Mouse (Mus musculus) G1E (cell line): ENCODE data around the gene Rbms3. TPM values are rescaled to one million over a fixed set of nuclear protein-coding genes. Genes with fewer than 3 reads are reported as not detected.

Experiments used
- ATAC-seq: 2 replicates; pipeline ENCODE4 v1.8.0; 2016; ENCODE audit warnings: mild to moderate bottlenecking; ENCODE audit not compliant: insufficient number of reproducible peaks, poor library complexity, low FRiP score, severe bottlenecking; ENCODE audit errors: extremely low read depth
- DNase-seq: peaks from one replicate; pipeline ENCODE4 v3.0.0; 2012; ENCODE audit warnings: low spot score
- H3K27me3 ChIP-seq: 2 replicates; pipeline ENCODE4 v1.6.1; 2012; ENCODE audit warnings: mild to moderate bottlenecking, low read length, inconsistent platforms; ENCODE audit not compliant: insufficient read depth
- H3K36me3 ChIP-seq: replicated peaks from 2 replicates; pipeline ENCODE3; 2012; ENCODE audit warnings: mild to moderate bottlenecking, inconsistent platforms
- H3K4me1 ChIP-seq: 2 replicates; pipeline ENCODE4 v1.6.1; 2012; ENCODE audit warnings: low read depth, low read length, inconsistent platforms, mixed read lengths; ENCODE audit not compliant: insufficient read depth
- H3K4me3 ChIP-seq: 2 replicates; pipeline ENCODE4 v1.5.1; 2012; ENCODE audit warnings: low read depth, mild to moderate bottlenecking, inconsistent platforms, low read length, moderate library complexity, mixed read lengths
- H3K9me3 ChIP-seq: replicated peaks from 2 replicates; pipeline ENCODE4 v1.6.1; 2012; ENCODE audit warnings: inconsistent platforms
- CTCF ChIP-seq: IDR thresholded peaks from 2 replicates; pipeline ENCODE4 v1.5.1; 2012; ENCODE audit warnings: low read depth, low read length, inconsistent platforms, mixed read lengths
- GATA1 ChIP-seq: IDR thresholded peaks from 2 replicates; pipeline ENCODE4 v1.6.1; 2012; ENCODE audit warnings: borderline replicate concordance, low read length, inconsistent platforms, mixed read lengths
- GATA2 ChIP-seq: IDR thresholded peaks from 2 replicates; pipeline ENCODE4 v1.6.1; 2012; ENCODE audit warnings: low read depth, low read length, inconsistent platforms, borderline replicate concordance
- POLR2AphosphoS5 ChIP-seq: IDR thresholded peaks from 2 replicates; pipeline ENCODE4 v1.6.1; 2012; ENCODE audit warnings: low read depth, low read length, inconsistent platforms; ENCODE audit not compliant: insufficient replicate concordance
- TAL1 ChIP-seq: conservative IDR thresholded peaks from 2 replicates; pipeline ENCODE4 v1.6.1; 2012; ENCODE audit warnings: low read depth, low read length, inconsistent platforms, mixed read lengths
- polyA plus RNA-seq: library from polyadenylated mRNA; stranded (reverse); fragments of >175 nt; gene quantifications from 2 replicates; pipeline ENCODE4 v1.2.3, GENCODE M21; 2012
- total RNA-seq, 2 experiments: library from RNA; stranded (forward) in 1 of 2; stranded (reverse) in 1 of 2; fragments of 200-1000 nt in 1 of 2; fragments of >200 nt in 1 of 2; fragmentation: Nextera tagmentation in 1 of 2; gene quantifications; 2 replicates each; pipeline ENCODE4 v1.2.3; 2014 to 2017

The Rbms3 gene
- total and polyA plus RNA-seq, 3 experiments: 0.16 TPM; not detected in 2

- Histone ChIP-seq H3K4me1 (no peaks in the 10 kb centered on the region), H3K9me3 (peaks cover 54% of the 10 kb centered on the region)
- no peak for DNase-seq
Measured at GRCm38 (mm10) chr9:117084471-117084870, 545.2 kb downstream of the Rbms3 start.

GRCm38 (mm10) chr9:117079471-117079870 lies 550.2 kb downstream of the Rbms3 start:
- Histone ChIP-seq H3K9me3 (peaks cover 52% of the 10 kb centered on the region), H3K36me3 (no peaks in the 10 kb centered on the region), H3K27me3 (no peaks in the 10 kb centered on the region), H3K4me3 (no peak overlapping the region), H3K4me1 (no peaks in the 10 kb centered on the region)
- TF ChIP-seq GATA1 (no peak), CTCF (no peak), GATA2 (no peak), POLR2AphosphoS5 (no peak), TAL1 (no peak)
- DNase-seq (no peak), ATAC-seq (no peak)

More at GRCm38 (mm10) chr9:117084471-117084870, 545.2 kb downstream of the Rbms3 start:
- Histone ChIP-seq H3K4me3 (no peak overlapping the region), H3K36me3 (no peaks in the 10 kb centered on the region), H3K27me3 (no peaks in the 10 kb centered on the region)
- no peak for TF ChIP-seq GATA2
- no peak for TF ChIP-seq TAL1
- no peak for TF ChIP-seq GATA1
- TF ChIP-seq POLR2AphosphoS5: no peak
- TF ChIP-seq CTCF: no peak
- no peak for ATAC-seq

GRCm38 (mm10) chr9:117077548-117077947 lies 552.2 kb downstream of the Rbms3 start:
- Histone ChIP-seq H3K9me3 (peaks cover 51% of the 10 kb centered on the region), H3K36me3 (no peaks in the 10 kb centered on the region), H3K4me1 (no peaks in the 10 kb centered on the region), H3K27me3 (no peaks in the 10 kb centered on the region), H3K4me3 (no peak overlapping the region)
- no peak for ATAC-seq
- no peak for DNase-seq
- TF ChIP-seq GATA1 (no peak), POLR2AphosphoS5 (no peak), GATA2 (no peak), CTCF (no peak), TAL1 (no peak)

GRCm38 (mm10) chr9:117076785-117077184 lies 552.9 kb downstream of the Rbms3 start:
- H3K9me3 ChIP-seq: peaks cover 50% of the 10 kb centered on the region
- H3K27me3 ChIP-seq: no peaks in the 10 kb centered on the region
- no peak for DNase-seq
- no peaks in the 10 kb centered on the region for H3K4me1 ChIP-seq
- ATAC-seq: no peak
- H3K4me3 ChIP-seq: no peak overlapping the region
- no peaks in the 10 kb centered on the region for H3K36me3 ChIP-seq
- no peak for TF ChIP-seq TAL1
- no peak for TF ChIP-seq POLR2AphosphoS5
- no peak for TF ChIP-seq CTCF
- no peak for TF ChIP-seq GATA2
- no peak for TF ChIP-seq GATA1

GRCm38 (mm10) chr9:117072433-117073099 lies 557.1 kb downstream of the Rbms3 start:
- no peak for DNase-seq
- H3K9me3 ChIP-seq: peaks cover 44% of the 10 kb centered on the region

GRCm38 (mm10) chr9:117070616-117071015 lies 559.1 kb downstream of the Rbms3 start:
- no peak for ATAC-seq
- TF ChIP-seq POLR2AphosphoS5 (no peak), TAL1 (no peak), GATA2 (no peak), GATA1 (no peak)
- Histone ChIP-seq H3K9me3 (peaks cover 47% of the 10 kb centered on the region), H3K27me3 (no peaks in the 10 kb centered on the region), H3K4me3 (no peak overlapping the region), H3K4me1 (no peaks in the 10 kb centered on the region), H3K36me3 (no peaks in the 10 kb centered on the region)
- no peak for DNase-seq

More at GRCm38 (mm10) chr9:117072433-117073099, 557.1 kb downstream of the Rbms3 start:
- no peak for ATAC-seq
- TF ChIP-seq TAL1 (no peak), GATA2 (no peak), POLR2AphosphoS5 (no peak), CTCF (no peak)
- Histone ChIP-seq H3K4me1 (no peaks in the 10 kb centered on the region), H3K27me3 (no peaks in the 10 kb centered on the region), H3K4me3 (no peak overlapping the region), H3K36me3 (no peaks in the 10 kb centered on the region)
